36 mouse cellular contexts compared by ENCODE assay signal in the genomic region with DNA sequence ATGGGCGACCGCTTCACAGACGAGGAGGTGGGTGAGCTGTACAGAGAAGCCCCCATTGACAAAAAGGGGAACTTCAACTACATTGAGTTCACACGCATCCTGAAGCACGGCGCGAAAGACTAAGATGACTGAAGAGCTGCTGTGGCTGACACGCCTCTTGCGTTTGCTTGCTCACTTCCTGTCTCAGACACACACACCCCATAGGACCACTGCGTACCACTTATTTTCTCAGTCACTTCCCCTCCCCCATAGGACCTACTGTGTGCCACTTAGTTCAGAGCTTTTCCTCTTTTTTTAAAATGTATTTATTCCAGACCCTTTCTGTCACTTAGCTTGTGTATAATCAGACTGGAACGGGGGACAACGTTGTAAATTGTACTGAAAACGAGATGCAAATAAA. TPM values are rescaled to one million over a fixed set of nuclear protein-coding genes. Genes with fewer than 3 reads are reported as not detected.
DNase-seq lines count a peak whose midpoint lies in the region; ATAC-seq lines count a peak whose summit lies in the region.
"Had no signal": no experiment of that assay in that cellular context is flagged by ENCODE, and none has a peak within 500 bp of the region (broad histone marks: within the 10 kb centered on the region; RNA-seq: fewer than 3 reads in every experiment).

No protein-coding gene starts in this region.

- peak; percentile 61 for ATAC-seq in megakaryocyte progenitor cell, adult 5-6 weeks (replicated peaks; ENCODE audit: poor library complexity)
- no peak for ATAC-seq in midbrain, embryonic 16.5 days
- no peak for ATAC-seq in heart, embryonic 11.5 days (replicated peaks; ENCODE audit: insufficient number of reproducible peaks, low FRiP score, low TSS enrichment)
- ATAC-seq: activated CD4-positive, CD25-positive, alpha-beta regulatory T cell, adult 4 months; forebrain, embryonic 16.5 days; hindbrain, postnatal 0 days; lung, postnatal 0 days had no signal

- no peaks in the 10 kb centered on the region for H3K9me3 ChIP-seq in midbrain, embryonic 16.5 days (replicated peaks; ENCODE audit: control insufficient read depth, low read length, poor library complexity, severe bottlenecking)
- H3K9me3 ChIP-seq in heart, embryonic 11.5 days (replicated peaks; ENCODE audit: control insufficient read depth, low read length) = no peaks in the 10 kb centered on the region
- H3K9me3 ChIP-seq: embryonic facial prominence, embryonic 13.5 days; forebrain, embryonic 10.5 days; heart, embryonic 13.5 days; hindbrain, embryonic 12.5 days; liver, embryonic 13.5 days; midbrain, embryonic 10.5 days; neural tube, embryonic 13.5 days had no signal

- peaks cover 2% of the 10 kb centered on the region; the same call in 1 of the 2 replicates for H3K36me3 ChIP-seq in midbrain, embryonic 16.5 days (ENCODE audit: control insufficient read depth, insufficient read depth, low read length)
- no peaks in the 10 kb centered on the region for H3K36me3 ChIP-seq in heart, embryonic 11.5 days (ENCODE audit: control insufficient read depth, insufficient read depth, low read length)
- H3K36me3 ChIP-seq: heart, embryonic 13.5 days; hindbrain, embryonic 12.5 days; liver, embryonic 13.5 days; neural tube, embryonic 13.5 days had no signal

- WGBS in midbrain, embryonic 16.5 days = 98% methylated on average over 13 of the region's 13 CpGs
- WGBS in heart, embryonic 11.5 days (ENCODE audit: insufficient replicate concordance) = 92% methylated on average over 13 of the region's 13 CpGs

- peaks cover 5% of the 10 kb centered on the region; the same call in 1 of the 2 replicates for H3K4me1 ChIP-seq in midbrain, embryonic 16.5 days (ENCODE audit: control insufficient read depth, insufficient read depth, low read length)
- H3K4me1 ChIP-seq in heart, embryonic 11.5 days (ENCODE audit: control insufficient read depth, insufficient read depth, low read length) = peaks cover 7% of the 10 kb centered on the region

- no peak overlapping the region for H3K4me2 ChIP-seq in midbrain, embryonic 16.5 days (ENCODE audit: low read length)
- no peak overlapping the region for H3K4me2 ChIP-seq in heart, embryonic 11.5 days
- H3K4me2 ChIP-seq: embryonic facial prominence, embryonic 13.5 days; hindbrain, embryonic 12.5 days; liver, embryonic 13.5 days; neural tube, embryonic 13.5 days had no signal

- H3K27ac ChIP-seq in midbrain, embryonic 16.5 days (ENCODE audit: low read length) = no peak overlapping the region
- H3K27ac ChIP-seq in heart, embryonic 11.5 days (ENCODE audit: low read depth, low read length) = no peak overlapping the region
- H3K27ac ChIP-seq: embryonic facial prominence, embryonic 13.5 days; forebrain, embryonic 10.5 days; gastrocnemius, adult 2 months; heart, adult 2 months; heart, embryonic 13.5 days; hindbrain, embryonic 12.5 days; hindbrain, postnatal 0 days; kidney, postnatal 0 days; liver, embryonic 13.5 days; macrophage; midbrain, embryonic 10.5 days; neural tube, embryonic 13.5 days had no signal

- no peak overlapping the region for H3K4me3 ChIP-seq in midbrain, embryonic 16.5 days (ENCODE audit: low read depth, low read length)
- H3K4me3 ChIP-seq in heart, embryonic 11.5 days (ENCODE audit: low read depth, low read length) = no peak overlapping the region
- H3K4me3 ChIP-seq: embryonic facial prominence, embryonic 13.5 days; forebrain, embryonic 10.5 days; gastrocnemius, adult 2 months; heart, adult 2 months; heart, embryonic 13.5 days; hindbrain, embryonic 12.5 days; liver, embryonic 13.5 days; midbrain, embryonic 10.5 days; neural tube, embryonic 13.5 days had no signal

- H3K9ac ChIP-seq in midbrain, embryonic 16.5 days (ENCODE audit: low read depth, low read length) = no peak overlapping the region
- no peak overlapping the region for H3K9ac ChIP-seq in heart, embryonic 11.5 days (ENCODE audit: low read depth, low read length)
- H3K9ac ChIP-seq: embryonic facial prominence, embryonic 13.5 days; heart, embryonic 13.5 days; hindbrain, embryonic 12.5 days; liver, embryonic 13.5 days; neural tube, embryonic 13.5 days had no signal

- H3K27me3 ChIP-seq in midbrain, embryonic 16.5 days (ENCODE audit: control insufficient read depth, insufficient read depth, low read depth, low read length) = no peaks in the 10 kb centered on the region
- no peaks in the 10 kb centered on the region for H3K27me3 ChIP-seq in heart, embryonic 11.5 days (ENCODE audit: control insufficient read depth, insufficient read depth, low read length)
- H3K27me3 ChIP-seq: embryonic facial prominence, embryonic 13.5 days; heart, embryonic 13.5 days; hindbrain, embryonic 12.5 days; liver, embryonic 13.5 days; neural tube, embryonic 13.5 days had no signal

- peak; percentile 25 to 32 for DNase-seq in spleen, postnatal 36 days (ENCODE audit: low spot score in 2 of 2)
- no peak for DNase-seq in spleen, postnatal 4 days (ENCODE audit: low spot score in 2 of 2)
- peak; percentile 26 to 30 for DNase-seq in thymus, postnatal 10 days (ENCODE audit: low spot score in 2 of 2)
- no peak for DNase-seq in cerebellum, postnatal 4 days (ENCODE audit: low spot score in 2 of 2)
- no peak for DNase-seq in cerebellum, adult 11 months
- DNase-seq: adrenal gland, adult 2 months; adrenal gland, postnatal 36 days; cerebellum, adult 8-10 months; cerebellum, postnatal 25 days; gastrocnemius, adult 2 months; gastrocnemius, postnatal 36 days; heart, adult 2 months; heart, postnatal 10 days; kidney, adult 8-10 months; kidney, postnatal 4 days; layer of hippocampus, postnatal 36 days; left cerebral cortex, postnatal 4 days; liver, embryonic 13.5 days; lung, adult 18-20 months; right cerebral cortex, postnatal 25 days; spleen, adult 18-20 months had no signal

RNA-seq across cellular contexts. Expression of gene Tiam1, which starts 53.2 kb away (rescaled TPM):
- 60.8 and 67.9 TPM in 2 replicates for total RNA-seq in megakaryocyte progenitor cell, adult 5-6 weeks (2015)
- total RNA-seq in megakaryocyte progenitor cell, adult 5-6 weeks (2017) = 52.8 and 58.4 TPM in 2 replicates
- 23.5 and 30.5 TPM in 2 replicates for polyA plus RNA-seq in midbrain, embryonic 16.5 days (2015; fragmentation: Nextera tagmentation; extraction: Ambion mirVana)
- 18.9 and 24.9 TPM in 2 replicates for polyA plus RNA-seq in heart, embryonic 11.5 days (2014; fragmentation: Nextera tagmentation; extraction: Ambion mirVana)

Comparison
In these comparisons a context has a peak if more than half of its experiments do, and no peak if none do; other contexts are left out.
1. DNase-seq: peak in spleen, postnatal 36 days (2 of 2) and thymus, postnatal 10 days (2 of 2); none in spleen, postnatal 4 days (0 of 2), cerebellum, postnatal 4 days (0 of 2) and cerebellum, adult 11 months (single experiment).